Mouse (Mus musculus): ENCODE measurements at regions not wholly inside any gene's neighbourhood (a gene's known extent, or its start where the extent isn't known, plus 50 kb on each side); places are given as distances from the start of the nearest gene placed in this dataset.
A peak's percentile ranks its signal among the peaks of the same experiment; 100 is the strongest.
"Not testable (repeated sequence)": the region's sequence is repeated elsewhere in the genome, so short reads cannot be mapped to it uniquely, and the experiment has no call there.

DNA sequence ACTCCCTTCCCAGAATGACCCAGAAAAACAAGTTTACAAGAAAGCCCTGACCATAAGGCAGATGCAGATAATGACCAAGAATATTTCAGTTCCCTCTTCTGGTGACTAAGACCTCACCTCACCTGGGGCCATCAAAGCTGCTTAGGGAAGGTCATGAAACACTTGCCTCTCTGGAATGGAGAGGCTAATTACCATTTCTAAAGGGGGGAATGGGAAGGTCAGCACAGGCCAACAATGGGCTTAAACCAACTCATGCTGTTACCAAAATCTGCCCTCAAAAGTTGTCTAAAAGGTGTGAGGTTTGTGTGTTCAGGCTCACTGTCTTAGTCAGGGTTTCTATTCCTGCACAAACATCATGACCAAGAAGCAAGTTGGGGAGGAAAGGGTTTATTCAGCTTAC lies 123.0 kb downstream of the Sgo2b start:
- ATAC-seq, result no peak
- Histone ChIP-seq H3K36me3 (ENCODE audit: control insufficient read depth, insufficient read depth, low read length) (no peaks in the 10 kb centered on the region), H3K4me2 (ENCODE audit: low read depth, low read length) (no peak overlapping the region), H3K9ac (ENCODE audit: low read depth, low read length) (no peak overlapping the region), H3K27me3 (replicated peaks; ENCODE audit: control insufficient read depth, insufficient read depth, low read length) (no peaks in the 10 kb centered on the region), H3K9me3 (ENCODE audit: control insufficient read depth, low read length) (no peaks in the 10 kb centered on the region), H3K4me1 (ENCODE audit: control insufficient read depth, insufficient read depth, low read length) (no peaks in the 10 kb centered on the region), H3K27ac (ENCODE audit: low read length) (no peak overlapping the region), H3K4me3 (ENCODE audit: low read length) (no peak overlapping the region)

DNA sequence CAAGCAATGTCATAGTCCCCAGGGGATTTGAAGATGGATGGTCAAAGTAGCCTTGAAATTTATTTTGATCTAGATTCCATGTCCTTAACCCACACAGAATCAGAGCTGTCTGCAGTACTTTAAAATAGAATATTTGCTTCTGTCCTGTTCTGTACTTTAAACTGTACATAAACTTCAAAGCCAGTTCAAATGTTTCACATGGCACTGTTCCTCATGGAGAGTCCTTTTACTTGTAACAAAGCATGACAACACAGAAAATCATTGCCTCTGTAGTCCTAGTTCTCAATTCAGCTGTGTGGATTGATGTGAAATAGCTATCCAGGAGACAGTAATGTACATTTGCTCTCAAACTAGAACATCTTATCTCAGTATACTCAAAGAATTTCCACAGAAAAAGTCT lies 123.9 kb downstream of the Sgo2b start:
- ATAC-seq, result no peak

DNA sequence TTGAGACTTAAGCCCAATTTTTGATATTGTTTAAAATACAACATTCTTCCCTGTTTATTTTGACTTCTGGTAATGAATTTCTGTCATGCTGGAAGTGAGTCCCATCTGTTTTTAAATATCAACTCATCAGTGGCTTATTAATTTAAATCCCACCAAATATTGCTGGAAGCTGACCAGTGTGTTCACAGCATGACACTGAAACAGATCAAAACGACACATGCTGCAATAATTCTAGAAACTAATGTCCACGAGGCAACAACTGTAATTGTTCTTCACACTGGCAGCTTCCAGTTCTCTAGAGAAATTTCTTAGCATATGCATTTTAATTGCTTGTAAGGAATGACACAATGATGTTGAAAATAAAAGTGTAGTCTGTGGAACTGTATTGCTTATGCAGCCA lies 167.6 kb downstream of the Sgo2b start:
- Histone ChIP-seq H3K27ac (ENCODE audit: low read length) (no peak overlapping the region), H3K27me3 (replicated peaks; ENCODE audit: control insufficient read depth, insufficient read depth, low read length) (no peaks in the 10 kb centered on the region), H3K4me3 (ENCODE audit: low read length) (no peak overlapping the region), H3K9ac (ENCODE audit: low read depth, low read length) (no peak overlapping the region), H3K36me3 (ENCODE audit: control insufficient read depth, insufficient read depth, low read length) (no peaks in the 10 kb centered on the region), H3K4me2 (ENCODE audit: low read depth, low read length) (no peak overlapping the region), H3K4me1 (ENCODE audit: control insufficient read depth, insufficient read depth, low read length) (no peaks in the 10 kb centered on the region), H3K9me3 (ENCODE audit: control insufficient read depth, low read length) (no peaks in the 10 kb centered on the region)
- WGBS, result 51% methylated on average over 2 of the region's 2 CpGs
- no peak for ATAC-seq

More for the DNA sequence above, 123.9 kb downstream of the Sgo2b start:
- Histone ChIP-seq H3K9me3 (ENCODE audit: control insufficient read depth, low read length) (no peaks in the 10 kb centered on the region), H3K9ac (ENCODE audit: low read depth, low read length) (no peak overlapping the region), H3K4me3 (ENCODE audit: low read length) (no peak overlapping the region), H3K27me3 (replicated peaks; ENCODE audit: control insufficient read depth, insufficient read depth, low read length) (no peaks in the 10 kb centered on the region), H3K4me1 (ENCODE audit: control insufficient read depth, insufficient read depth, low read length) (no peaks in the 10 kb centered on the region), H3K4me2 (ENCODE audit: low read depth, low read length) (no peak overlapping the region), H3K36me3 (ENCODE audit: control insufficient read depth, insufficient read depth, low read length) (no peaks in the 10 kb centered on the region), H3K27ac (ENCODE audit: low read length) (no peak overlapping the region)

DNA sequence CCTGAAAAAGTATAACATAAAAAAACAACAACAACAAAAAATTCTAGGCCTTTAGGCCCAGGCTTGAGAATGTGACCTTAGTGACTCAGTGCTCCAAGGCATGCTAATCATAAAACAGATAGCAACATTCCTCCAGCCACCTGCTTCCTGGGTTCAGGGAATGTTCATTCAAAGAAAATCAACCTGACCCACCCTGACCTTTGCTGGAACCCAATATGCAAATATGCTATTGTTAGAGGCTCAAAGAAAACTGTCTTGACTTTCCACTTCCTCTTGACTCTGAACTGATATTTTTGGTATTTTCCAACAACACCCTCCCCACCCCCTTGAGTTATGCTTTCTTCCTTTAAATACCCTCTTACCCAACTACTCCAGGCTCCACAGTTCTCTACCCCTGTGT lies 191.2 kb downstream of the Sgo2b start:
- Histone ChIP-seq H3K36me3 (ENCODE audit: control insufficient read depth, insufficient read depth, low read length) (no peaks in the 10 kb centered on the region), H3K4me2 (ENCODE audit: low read depth, low read length) (no peak overlapping the region), H3K9ac (ENCODE audit: low read depth, low read length) (no peak overlapping the region), H3K9me3 (ENCODE audit: control insufficient read depth, low read length) (no peaks in the 10 kb centered on the region), H3K4me1 (ENCODE audit: control insufficient read depth, insufficient read depth, low read length) (no peaks in the 10 kb centered on the region), H3K27ac (ENCODE audit: low read length) (no peak overlapping the region), H3K27me3 (replicated peaks; ENCODE audit: control insufficient read depth, insufficient read depth, low read length) (no peaks in the 10 kb centered on the region), H3K4me3 (ENCODE audit: low read length) (no peak overlapping the region)
- ATAC-seq, result no peak

DNA sequence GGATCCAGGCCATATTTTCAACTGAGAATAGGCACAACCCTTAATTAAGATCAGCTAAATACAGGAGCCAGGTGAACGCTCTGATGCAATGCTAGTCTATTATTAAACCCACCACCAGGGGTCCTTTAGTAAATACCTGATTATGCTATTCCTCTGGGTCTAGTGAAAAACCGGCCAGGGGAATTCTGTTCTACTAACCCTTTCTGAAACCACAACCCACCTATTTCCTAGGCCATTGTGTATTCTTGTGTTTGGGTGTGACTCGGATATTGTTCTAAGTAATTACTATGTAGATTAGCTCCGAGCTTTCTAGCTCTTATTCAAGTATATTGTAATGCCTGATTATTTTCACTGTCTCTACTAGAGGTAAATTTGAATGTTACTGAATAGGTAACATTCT lies 192.1 kb downstream of the Sgo2b start:
- WGBS, result 85% methylated on average over 4 of the region's 4 CpGs
- H3K9ac ChIP-seq (ENCODE audit: low read depth, low read length); H3K4me1 ChIP-seq (ENCODE audit: control insufficient read depth, insufficient read depth, low read length); H3K4me2 ChIP-seq (ENCODE audit: low read depth, low read length); H3K9me3 ChIP-seq (ENCODE audit: control insufficient read depth, low read length); ATAC-seq; H3K27me3 ChIP-seq (replicated peaks; ENCODE audit: control insufficient read depth, insufficient read depth, low read length); H3K27ac ChIP-seq (ENCODE audit: low read length); H3K4me3 ChIP-seq (ENCODE audit: low read length); H3K36me3 ChIP-seq (ENCODE audit: control insufficient read depth, insufficient read depth, low read length): not testable (repeated sequence)

DNA sequence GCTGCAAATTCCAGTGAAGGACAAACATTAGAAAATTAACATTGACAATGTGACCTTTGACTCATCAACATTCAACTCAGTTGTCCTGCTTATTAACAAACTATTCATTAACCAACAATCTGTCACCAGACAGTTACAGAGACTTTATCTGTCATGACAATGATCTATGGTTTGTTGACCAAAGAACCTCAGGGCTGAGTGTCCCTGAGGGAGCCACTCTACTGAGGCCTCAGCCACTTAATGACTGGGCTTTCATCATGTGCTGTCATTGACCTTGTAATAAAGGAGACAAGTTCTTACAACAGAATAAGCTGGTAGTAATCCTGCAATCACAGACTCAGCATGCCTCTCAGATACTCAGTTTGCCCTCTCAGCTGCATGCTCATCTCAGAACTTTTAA lies 196.8 kb downstream of the Sgo2b start:
- H3K4me3 ChIP-seq (ENCODE audit: low read length), result no peak overlapping the region
- H3K9me3 ChIP-seq (ENCODE audit: control insufficient read depth, low read length), result no peaks in the 10 kb centered on the region
- no peak overlapping the region for H3K9ac ChIP-seq (ENCODE audit: low read depth, low read length)
- no peaks in the 10 kb centered on the region for H3K4me1 ChIP-seq (ENCODE audit: control insufficient read depth, insufficient read depth, low read length)
- ATAC-seq, result peak; percentile 96
- no peak overlapping the region for H3K27ac ChIP-seq (ENCODE audit: low read length)
- no peaks in the 10 kb centered on the region for H3K36me3 ChIP-seq (ENCODE audit: control insufficient read depth, insufficient read depth, low read length)
- no peak overlapping the region for H3K4me2 ChIP-seq (ENCODE audit: low read depth, low read length)
- H3K27me3 ChIP-seq (replicated peaks; ENCODE audit: control insufficient read depth, insufficient read depth, low read length), result no peaks in the 10 kb centered on the region

DNA sequence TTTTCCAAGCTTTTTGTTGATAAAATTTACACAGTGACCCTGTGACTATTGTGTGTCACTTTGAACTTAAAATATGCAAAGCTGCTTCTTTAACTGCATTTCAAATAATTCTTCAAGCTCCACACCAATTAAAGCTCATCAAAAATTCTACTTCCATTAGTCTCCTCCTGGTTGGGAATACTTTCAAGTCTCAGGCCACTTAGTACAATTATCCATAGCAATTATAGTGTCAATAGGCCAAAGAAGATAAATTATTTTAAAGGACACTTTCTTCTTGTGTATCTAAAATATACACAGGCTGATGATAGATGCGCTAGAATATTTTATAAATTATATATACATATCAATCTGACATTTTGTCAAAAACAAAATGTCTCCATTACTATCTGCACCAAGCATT lies 197.2 kb downstream of the Sgo2b start:
- no peak overlapping the region for H3K9ac ChIP-seq (ENCODE audit: low read depth, low read length)
- H3K27me3 ChIP-seq (replicated peaks; ENCODE audit: control insufficient read depth, insufficient read depth, low read length), result no peaks in the 10 kb centered on the region
- 63% methylated on average over 1 of the region's 1 CpGs for WGBS
- H3K9me3 ChIP-seq (ENCODE audit: control insufficient read depth, low read length), result no peaks in the 10 kb centered on the region
- H3K4me3 ChIP-seq (ENCODE audit: low read length), result no peak overlapping the region
- H3K4me1 ChIP-seq (ENCODE audit: control insufficient read depth, insufficient read depth, low read length), result no peaks in the 10 kb centered on the region
- H3K36me3 ChIP-seq (ENCODE audit: control insufficient read depth, insufficient read depth, low read length), result no peaks in the 10 kb centered on the region
- H3K4me2 ChIP-seq (ENCODE audit: low read depth, low read length), result no peak overlapping the region
- H3K27ac ChIP-seq (ENCODE audit: low read length), result no peak overlapping the region
- ATAC-seq, result no peak

DNA sequence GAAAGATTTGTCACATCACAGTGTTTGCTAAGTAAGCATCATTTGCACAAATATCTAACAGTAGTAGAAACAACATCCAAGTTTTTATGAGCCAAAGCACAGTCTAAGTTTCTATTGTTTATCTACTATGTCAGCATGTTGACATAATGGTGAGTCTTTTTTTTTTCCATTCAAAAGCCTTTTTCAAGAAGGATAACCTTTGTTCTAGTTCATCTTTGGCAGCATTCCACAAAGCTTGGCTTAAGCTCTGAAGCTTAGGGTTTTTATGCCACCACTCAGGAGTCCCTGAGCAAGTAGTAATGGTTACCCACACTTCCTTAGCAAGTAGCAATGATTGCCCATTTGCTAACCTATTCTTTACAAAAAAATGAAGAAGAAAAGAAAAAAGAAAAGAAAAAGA lies 198.8 kb downstream of the Sgo2b start:
- no peak for ATAC-seq

DNA sequence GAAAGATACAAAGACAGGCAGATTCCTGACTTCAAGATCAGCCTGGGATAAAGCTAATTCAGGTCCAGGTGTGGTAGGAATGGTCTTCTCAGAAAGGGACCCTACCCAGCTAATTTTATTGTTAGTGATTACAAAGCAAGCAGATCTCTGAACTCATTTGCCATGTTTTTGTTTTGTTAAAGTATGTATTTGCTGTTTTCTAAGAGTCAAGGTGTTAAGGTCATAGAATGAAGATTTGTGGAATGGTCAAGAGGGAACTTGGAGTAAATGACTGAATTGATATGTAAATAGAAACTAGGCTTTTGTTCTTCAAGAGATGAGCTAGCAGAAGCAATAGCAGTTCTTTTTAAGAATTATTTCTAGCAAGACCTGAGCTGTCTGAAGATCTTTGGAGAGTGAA lies 217.6 kb downstream of the Sgo2b start:
- Histone ChIP-seq H3K4me1 (ENCODE audit: control insufficient read depth, insufficient read depth, low read length) (no peaks in the 10 kb centered on the region), H3K4me2 (ENCODE audit: low read depth, low read length) (no peak overlapping the region), H3K27me3 (replicated peaks; ENCODE audit: control insufficient read depth, insufficient read depth, low read length) (no peaks in the 10 kb centered on the region), H3K9ac (ENCODE audit: low read depth, low read length) (no peak overlapping the region), H3K36me3 (ENCODE audit: control insufficient read depth, insufficient read depth, low read length) (no peaks in the 10 kb centered on the region), H3K4me3 (ENCODE audit: low read length) (no peak overlapping the region), H3K27ac (ENCODE audit: low read length) (no peak overlapping the region), H3K9me3 (ENCODE audit: control insufficient read depth, low read length) (no peaks in the 10 kb centered on the region)
- ATAC-seq, result no peak

More for the DNA sequence above, 198.8 kb downstream of the Sgo2b start:
- no peaks in the 10 kb centered on the region for H3K27me3 ChIP-seq (replicated peaks; ENCODE audit: control insufficient read depth, insufficient read depth, low read length)
- H3K9me3 ChIP-seq (ENCODE audit: control insufficient read depth, low read length), result no peaks in the 10 kb centered on the region
- H3K9ac ChIP-seq (ENCODE audit: low read depth, low read length), result no peak overlapping the region
- H3K4me1 ChIP-seq (ENCODE audit: control insufficient read depth, insufficient read depth, low read length), result no peaks in the 10 kb centered on the region
- H3K36me3 ChIP-seq (ENCODE audit: control insufficient read depth, insufficient read depth, low read length), result no peaks in the 10 kb centered on the region
- H3K4me3 ChIP-seq (ENCODE audit: low read length), result no peak overlapping the region
- H3K4me2 ChIP-seq (ENCODE audit: low read depth, low read length), result no peak overlapping the region
- H3K27ac ChIP-seq (ENCODE audit: low read length), result no peak overlapping the region

DNA sequence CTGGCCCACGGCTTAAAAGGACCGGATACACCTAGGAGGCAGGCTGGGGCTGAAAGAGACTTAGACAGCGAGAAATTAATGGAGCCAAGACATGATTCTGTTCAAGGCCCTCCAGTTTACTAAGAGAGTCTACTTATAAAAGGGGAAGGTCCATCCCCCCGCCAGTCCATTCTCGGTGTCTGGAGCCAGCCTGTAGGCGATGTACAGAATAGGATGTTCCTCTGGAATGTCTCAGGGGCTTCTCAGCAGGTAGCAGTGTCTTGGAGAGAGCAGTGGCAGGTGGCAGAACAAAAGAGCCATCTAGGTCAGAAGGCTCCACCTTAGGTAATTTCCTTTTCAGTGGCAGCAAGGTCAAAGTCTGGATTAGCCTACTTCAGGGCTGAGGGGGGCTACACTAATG lies 221.3 kb downstream of the Sgo2b start:
- H3K9ac ChIP-seq (ENCODE audit: low read depth, low read length); H3K4me3 ChIP-seq (ENCODE audit: low read length); H3K36me3 ChIP-seq (ENCODE audit: control insufficient read depth, insufficient read depth, low read length); H3K4me1 ChIP-seq (ENCODE audit: control insufficient read depth, insufficient read depth, low read length); H3K9me3 ChIP-seq (ENCODE audit: control insufficient read depth, low read length); H3K4me2 ChIP-seq (ENCODE audit: low read depth, low read length); ATAC-seq; H3K27me3 ChIP-seq (replicated peaks; ENCODE audit: control insufficient read depth, insufficient read depth, low read length); H3K27ac ChIP-seq (ENCODE audit: low read length): not testable (repeated sequence)
- 87% methylated on average over 6 of the region's 6 CpGs for WGBS

All from intestine, embryonic 16.5 days (tissue).